In the genomic region with DNA sequence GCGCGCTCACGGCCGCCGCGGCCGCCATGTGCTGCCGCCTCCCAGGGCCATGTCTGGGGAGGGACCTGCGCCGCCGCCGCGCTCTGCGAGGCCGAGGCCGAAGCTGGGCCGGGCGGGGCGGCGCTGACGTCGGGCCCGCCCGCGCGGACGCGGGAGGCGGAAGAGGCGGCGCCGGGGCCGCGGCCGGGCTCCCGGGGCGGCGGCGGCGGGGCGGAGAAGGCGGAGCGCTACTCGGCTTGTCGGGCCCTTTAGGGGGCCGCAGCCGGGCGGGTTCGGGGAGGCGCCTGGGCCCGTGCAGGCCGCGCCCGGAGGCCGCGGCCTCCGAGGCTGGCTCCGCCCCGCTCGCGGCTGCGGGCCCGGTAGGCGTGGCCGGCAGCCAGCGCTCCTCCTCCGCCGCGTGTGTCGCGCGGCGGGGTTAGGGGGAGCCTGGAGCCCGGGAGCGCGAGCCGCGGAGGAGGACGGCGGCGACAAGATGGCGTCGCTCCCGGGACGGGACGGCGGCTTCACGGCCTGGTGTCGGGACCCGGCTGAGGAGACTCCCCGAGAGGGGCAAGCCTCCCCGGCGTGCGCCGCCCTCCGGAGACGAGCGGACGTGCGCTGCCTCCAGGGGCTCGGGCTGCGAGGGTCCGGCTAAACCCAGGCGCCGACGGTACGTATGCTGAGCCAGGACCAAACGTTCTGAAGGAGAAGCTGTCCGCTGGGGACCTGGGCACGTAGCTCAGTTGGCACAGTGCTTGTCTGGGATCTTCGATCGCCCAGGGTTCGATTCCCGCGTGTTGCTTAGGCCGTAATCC, we compare ENCODE assay signal across 8 mouse cellular contexts. TPM values are rescaled to one million over a fixed set of nuclear protein-coding genes. Genes with fewer than 3 reads are reported as not detected.
A peak's percentile ranks its signal among the peaks of the same experiment; 100 is the strongest.
DNase-seq lines count a peak whose midpoint lies in the region; ATAC-seq and TF ChIP-seq lines count a peak whose summit lies in the region.

A gene (minus strand): TSS at position 62 of the 794 bp plus-strand sequence.

- H3K36me3 ChIP-seq in forebrain, embryonic 10.5 days (replicated peaks) = peaks cover 19% of the 10 kb centered on the region; the same call in 1 of the 2 replicates
- H3K36me3 ChIP-seq in heart, embryonic 14.5 days (ENCODE audit: control insufficient read depth, insufficient read depth, low read length) = peaks cover 27% of the 10 kb centered on the region
- H3K36me3 ChIP-seq in liver, embryonic 11.5 days (ENCODE audit: control insufficient read depth, insufficient read depth, low read length) = peaks cover 8% of the 10 kb centered on the region; the same call in 1 of the 2 replicates
- peaks cover 8% of the 10 kb centered on the region for H3K36me3 ChIP-seq in myocyte (ENCODE audit: control insufficient read depth, insufficient read depth)

- H3K27me3 ChIP-seq in forebrain, embryonic 10.5 days (ENCODE audit: poor library complexity, severe bottlenecking) = no peaks in the 10 kb centered on the region
- no peaks in the 10 kb centered on the region for H3K27me3 ChIP-seq in heart, embryonic 14.5 days (ENCODE audit: control insufficient read depth, insufficient read depth, low read length)
- H3K27me3 ChIP-seq in liver, embryonic 11.5 days (replicated peaks; ENCODE audit: control insufficient read depth, insufficient read depth, low read length) = no peaks in the 10 kb centered on the region
- no peaks in the 10 kb centered on the region for H3K27me3 ChIP-seq in myocyte (ENCODE audit: control insufficient read depth, insufficient read depth, insufficient read length)

- H3K27ac ChIP-seq in brown adipose tissue, adult 24 weeks (replicated peaks; ENCODE audit: low read depth, low read length) = peak within 1 kb of the TSS; percentile 98
- peak within 1 kb of the TSS; percentile 99 for H3K27ac ChIP-seq in forebrain, embryonic 10.5 days
- peak within 1 kb of the TSS; percentile 94 to 99 for H3K27ac ChIP-seq in heart, embryonic 14.5 days (replicated peaks in 1 of 2; ENCODE audit: control insufficient read depth in 1 of 2, insufficient read depth in 1 of 2, low read depth in 2 of 2, low read length in 2 of 2)
- H3K27ac ChIP-seq in liver, embryonic 11.5 days (ENCODE audit: low read depth, low read length) = peak within 1 kb of the TSS; percentile 98

- H3K4me3 ChIP-seq in brown adipose tissue, adult 24 weeks (ENCODE audit: insufficient read depth, low read depth, low read length) = peak within 1 kb of the TSS; percentile 95
- H3K4me3 ChIP-seq in forebrain, embryonic 10.5 days = peak within 1 kb of the TSS; percentile 78
- peak within 1 kb of the TSS; percentile 84 to 93 for H3K4me3 ChIP-seq in heart, embryonic 14.5 days (ENCODE audit: control insufficient read depth in 1 of 2, insufficient read depth in 1 of 2, low read depth in 1 of 2, low read length in 2 of 2)
- peak within 1 kb of the TSS; percentile 100 for H3K4me3 ChIP-seq in liver, embryonic 11.5 days (ENCODE audit: low read depth, low read length)
- H3K4me3 ChIP-seq in myocyte = peak within 1 kb of the TSS; percentile 97

- no peaks in the 10 kb centered on the region for H3K9me3 ChIP-seq in forebrain, embryonic 10.5 days
- H3K9me3 ChIP-seq in heart, embryonic 14.5 days (ENCODE audit: control insufficient read depth, low read length) = no peaks in the 10 kb centered on the region
- H3K9me3 ChIP-seq in liver, embryonic 11.5 days (ENCODE audit: control insufficient read depth, low read length) = no peaks in the 10 kb centered on the region

- under 1% methylated on average over 116 of the region's 116 CpGs for WGBS in forebrain, embryonic 10.5 days
- under 1% methylated on average over 64 of the region's 116 CpGs for WGBS in heart, embryonic 14.5 days
- under 1% methylated on average over 91 of the region's 116 CpGs for WGBS in liver, embryonic 11.5 days

- H3K9ac ChIP-seq in heart, embryonic 14.5 days (ENCODE audit: low read length) = peak within 1 kb of the TSS; percentile 97
- peak within 1 kb of the TSS; percentile 100 for H3K9ac ChIP-seq in liver, embryonic 11.5 days (ENCODE audit: low read depth, low read length)

- peaks cover 59% of the 10 kb centered on the region for H3K79me2 ChIP-seq in myocyte (ENCODE audit: control insufficient read depth, insufficient read depth)

- ATAC-seq in CD4-positive, CD25-positive, alpha-beta regulatory T cell, adult 4 months = peak; percentile 60
- ATAC-seq in heart, embryonic 14.5 days (ENCODE audit: insufficient number of reproducible peaks, insufficient read depth, low FRiP score, low read depth) = peak; percentile 89
- peak; percentile 90 for ATAC-seq in liver, embryonic 11.5 days (replicated peaks; ENCODE audit: low FRiP score)

- DNase-seq in forebrain, embryonic 10.5 days (ENCODE audit: extremely low spot score, low spot score) = peak; percentile 79
- peak; percentile 90 for DNase-seq in kidney, postnatal 10 days
- peak; percentile 82 for DNase-seq in liver, embryonic 11.5 days (ENCODE audit: low spot score)
- DNase-seq in spleen, postnatal 4 days (ENCODE audit: low spot score in 2 of 2) = peak; percentile 83 to 91

- TF ChIP-seq POLR2A in myocyte (IDR thresholded peaks at IDR 0.05; ENCODE audit: insufficient read length, low read depth) = peak; percentile 87

- peak within 1 kb of the TSS; percentile 80 for H3ac ChIP-seq in myocyte (ENCODE audit: control insufficient read depth, insufficient read length)

- peaks cover 12% of the 10 kb centered on the region for H3K4me1 ChIP-seq in brown adipose tissue, adult 24 weeks (ENCODE audit: control insufficient read depth, insufficient read depth, insufficient read length, low read length)
- H3K4me1 ChIP-seq in forebrain, embryonic 10.5 days = peaks cover 65% of the 10 kb centered on the region
- H3K4me1 ChIP-seq in heart, embryonic 14.5 days (ENCODE audit: control insufficient read depth in 2 of 2, insufficient read depth in 2 of 2, low read length in 2 of 2) = peaks cover 11 to 43% of the 10 kb centered on the region in 2 experiments
- H3K4me1 ChIP-seq in liver, embryonic 11.5 days (replicated peaks; ENCODE audit: control insufficient read depth, insufficient read depth, low read length) = peaks cover 30% of the 10 kb centered on the region

- peak within 1 kb of the TSS; percentile 88 for H3K4me2 ChIP-seq in heart, embryonic 14.5 days (ENCODE audit: low read length)
- H3K4me2 ChIP-seq in liver, embryonic 11.5 days = peak within 1 kb of the TSS; percentile 96
- peak within 1 kb of the TSS; percentile 91 for H3K4me2 ChIP-seq in myocyte (ENCODE audit: low read depth)

TF ChIP-seq in myocyte, 11 proteins besides CTCF, POLR2A, EP300 and RAD21:
- TF ChIP-seq MYOD1 (IDR thresholded peaks at IDR 0.05; ENCODE audit: control insufficient read depth in 1 of 3, insufficient read length in 2 of 3, low read depth in 2 of 3) (no peak), TCF3 (IDR thresholded peaks at IDR 0.05; ENCODE audit: insufficient read length, low read depth) (no peak), SRF (IDR thresholded peaks at IDR 0.05; ENCODE audit: control insufficient read depth, insufficient read length, low read depth) (peak; percentile 14), TCF12 (IDR thresholded peaks at IDR 0.05; ENCODE audit: insufficient read depth, poor library complexity, severe bottlenecking) (no peak), MAX (IDR thresholded peaks at IDR 0.05; ENCODE audit: low read depth) (no peak), USF1 (IDR thresholded peaks at IDR 0.05; ENCODE audit: low read depth) (no peak), E2F4 (IDR thresholded peaks at IDR 0.05; ENCODE audit: insufficient read depth) (peak; percentile 2), POLR2AphosphoS2 (IDR thresholded peaks at IDR 0.05; ENCODE audit: insufficient read length, low read depth) (peak; percentile 92), CEBPB (IDR thresholded peaks at IDR 0.05; ENCODE audit: insufficient read depth, poor library complexity, severe bottlenecking) (no peak), REST (IDR thresholded peaks at IDR 0.05; ENCODE audit: insufficient read depth, insufficient read length) (no peak), MYOG (IDR thresholded peaks at IDR 0.05; ENCODE audit: control insufficient read depth in 1 of 3, insufficient read depth in 1 of 3, insufficient read length in 2 of 3, low read depth in 2 of 3) (peak in 1 of 3 experiments; percentile 28)

RNA-seq across cellular contexts. Expression of the gene that starts here (rescaled TPM):
- 10 to 100 TPM; 21.1 to 34.3 TPM for polyA plus RNA-seq in CD4-positive, CD25-positive, alpha-beta regulatory T cell, adult 4 months (2017; shearing (Covaris generic))
- polyA plus RNA-seq in brown adipose tissue, adult 24 weeks (2012; ENCODE audit: insufficient read depth, insufficient read length, missing spikeins) = 68.3 and 68.5 TPM in 2 replicates
- polyA plus RNA-seq in forebrain, embryonic 10.5 days (2016; fragmentation: Nextera tagmentation; extraction: Ambion mirVana) = 13.7 and 14.5 TPM in 2 replicates
- polyA plus RNA-seq in heart, embryonic 14.5 days (2014; fragmentation: Nextera tagmentation; extraction: Ambion mirVana) = 27.9 and 29.7 TPM in 2 replicates
- 33.1 and 38.0 TPM in 2 replicates for polyA plus RNA-seq in liver, embryonic 11.5 days (2014; fragmentation: Nextera tagmentation; extraction: Ambion mirVana)
- polyA plus RNA-seq in myocyte (2012; fragmentation: generic; extraction: Trizol) = 76.9 TPM

Comparison
In these comparisons a context has a peak if more than half of its experiments do, and no peak if none do; other contexts are left out.
1. Peak in every context shown above with its lines: DNase-seq, ATAC-seq, H3K4me3 ChIP-seq and H3K27ac ChIP-seq.